Mouse (Mus musculus): Measurements from ENCODE around the gene Ifitm5. TPM values are rescaled to one million over a fixed set of nuclear protein-coding genes. Genes with fewer than 3 reads are reported as not detected.
A peak's percentile ranks its signal among the peaks of the same experiment; 100 is the strongest.

Gene Ifitm5
- polyA plus RNA-seq, 1 experiment: 1.8 TPM

DNA sequence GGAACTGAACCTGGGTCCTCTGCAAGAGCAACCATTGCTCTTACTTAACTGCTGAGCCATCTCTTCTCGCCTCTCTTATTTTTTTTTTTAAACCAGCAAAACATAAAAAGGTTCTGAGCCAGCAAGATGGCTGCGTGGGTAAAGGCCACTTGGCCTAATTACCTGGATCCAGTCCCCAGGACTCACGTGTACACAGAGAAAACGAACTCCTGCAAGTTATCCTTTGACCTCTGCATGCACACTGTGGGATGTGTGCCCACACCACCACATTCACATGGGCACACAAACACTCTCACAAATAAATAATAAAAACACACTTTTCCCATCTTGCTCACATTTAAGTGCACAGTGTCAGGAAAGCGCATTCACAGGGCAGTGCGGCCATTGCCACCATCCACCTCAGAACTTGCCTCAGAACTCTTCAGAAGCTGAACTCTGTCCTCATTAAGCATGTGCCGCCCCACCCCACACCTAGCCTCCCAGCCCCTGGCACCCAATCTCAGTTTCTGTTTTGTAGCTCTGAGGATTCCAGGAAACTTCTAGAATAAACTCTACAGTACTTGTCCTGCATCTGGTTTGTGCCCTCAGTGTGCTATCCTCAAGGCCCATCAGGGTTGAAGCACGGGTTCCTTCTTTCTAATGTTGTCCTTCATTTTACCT, 35.9 kb downstream of the Ifitm5 start:
- no peaks in the 10 kb centered on the region for H3K27me3 ChIP-seq (ENCODE audit: control insufficient read depth, insufficient read depth, low read length, poor library complexity, severe bottlenecking)
- no peak for TF ChIP-seq CTCF (IDR thresholded peaks at IDR 0.05; ENCODE audit: low read depth, low read length)
- no peak for TF ChIP-seq EP300 (IDR thresholded peaks at IDR 0.05; ENCODE audit: insufficient read depth, low read depth, low read length)
- TF ChIP-seq POLR2A (IDR thresholded peaks at IDR 0.05; ENCODE audit: insufficient read depth, low read length): no peak
- H3K27ac ChIP-seq (ENCODE audit: insufficient read depth, low read length): no peak overlapping the region
- H3K4me1 ChIP-seq (ENCODE audit: control insufficient read depth, insufficient read depth, low read length): peaks cover 3% of the 10 kb centered on the region
- H3K36me3 ChIP-seq (ENCODE audit: control insufficient read depth, insufficient read depth, low read length, poor library complexity, severe bottlenecking): no peaks in the 10 kb centered on the region
- no peak overlapping the region for H3K9ac ChIP-seq (ENCODE audit: low read depth, poor library complexity, severe bottlenecking)
- no peak overlapping the region for H3K4me3 ChIP-seq (ENCODE audit: low read depth, low read length)
- H3K9me3 ChIP-seq (replicated peaks; ENCODE audit: control insufficient read depth, insufficient read depth, low read length, poor library complexity, severe bottlenecking): no peaks in the 10 kb centered on the region

DNA sequence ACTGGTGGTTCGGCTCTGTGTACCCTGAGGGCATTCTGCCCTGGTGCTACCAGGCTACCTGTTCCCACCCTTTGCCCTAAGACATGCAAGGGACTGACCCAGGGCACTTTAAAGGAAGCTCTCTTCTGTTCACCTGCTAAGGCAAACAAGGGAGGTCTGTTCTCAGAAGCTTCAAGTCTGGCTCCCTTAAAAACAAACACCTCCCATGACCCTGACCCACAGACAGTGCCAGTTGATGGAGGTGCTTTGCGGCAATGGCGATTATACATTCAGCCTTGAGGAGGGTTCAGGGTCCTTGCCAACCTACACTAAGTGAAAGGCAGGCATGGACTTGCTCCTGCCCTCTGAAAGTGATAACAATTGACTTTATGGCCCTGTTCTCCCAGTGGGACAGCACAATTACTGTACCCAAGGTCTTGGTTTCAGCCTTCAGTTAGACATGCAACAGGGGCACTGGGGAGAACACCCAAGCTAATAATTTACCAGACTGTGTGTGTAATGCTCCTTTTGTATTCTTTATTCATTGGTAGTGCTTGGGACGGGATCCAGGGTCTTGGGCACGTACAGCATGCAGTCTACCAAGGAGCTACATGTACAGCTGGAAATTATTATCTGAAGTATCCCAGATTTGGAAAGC, 37.1 kb downstream of the Ifitm5 start:
- Histone ChIP-seq H3K27me3 (ENCODE audit: control insufficient read depth, insufficient read depth, low read length, poor library complexity, severe bottlenecking) (no peaks in the 10 kb centered on the region), H3K27ac (ENCODE audit: insufficient read depth, low read length) (no peak overlapping the region), H3K4me1 (ENCODE audit: control insufficient read depth, insufficient read depth, low read length) (peaks cover 3% of the 10 kb centered on the region), H3K36me3 (ENCODE audit: control insufficient read depth, insufficient read depth, low read length, poor library complexity, severe bottlenecking) (no peaks in the 10 kb centered on the region), H3K9ac (ENCODE audit: low read depth, poor library complexity, severe bottlenecking) (no peak overlapping the region), H3K4me3 (ENCODE audit: low read depth, low read length) (no peak overlapping the region), H3K9me3 (replicated peaks; ENCODE audit: control insufficient read depth, insufficient read depth, low read length, poor library complexity, severe bottlenecking) (no peaks in the 10 kb centered on the region)
- TF ChIP-seq CTCF (IDR thresholded peaks at IDR 0.05; ENCODE audit: low read depth, low read length) (no peak), EP300 (IDR thresholded peaks at IDR 0.05; ENCODE audit: insufficient read depth, low read depth, low read length) (no peak), POLR2A (IDR thresholded peaks at IDR 0.05; ENCODE audit: insufficient read depth, low read length) (no peak)

DNA sequence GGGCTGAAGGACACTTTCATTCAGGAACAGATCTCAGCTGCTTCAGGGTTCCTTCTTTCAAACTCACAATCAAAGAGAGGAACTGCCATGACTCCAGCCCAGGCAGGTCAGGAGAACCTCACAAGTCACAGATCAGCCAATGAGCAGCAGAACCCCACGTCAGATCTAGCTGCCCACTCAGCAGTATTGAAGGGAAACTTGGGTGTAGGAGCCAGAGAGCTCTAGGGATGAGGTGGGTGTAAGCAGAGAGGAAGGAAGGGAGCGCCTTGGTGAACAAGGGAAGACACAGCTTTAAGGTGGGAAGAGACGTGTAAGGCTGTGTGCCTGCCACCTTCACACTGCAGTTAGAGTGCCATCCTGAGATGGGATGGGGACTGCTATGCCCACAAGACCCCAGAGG, 37.8 kb downstream of the Ifitm5 start:
- Histone ChIP-seq H3K4me3 (ENCODE audit: low read depth, low read length) (no peak overlapping the region), H3K36me3 (ENCODE audit: control insufficient read depth, insufficient read depth, low read length, poor library complexity, severe bottlenecking) (no peaks in the 10 kb centered on the region), H3K4me1 (ENCODE audit: control insufficient read depth, insufficient read depth, low read length) (peaks cover 3% of the 10 kb centered on the region), H3K9ac (ENCODE audit: low read depth, poor library complexity, severe bottlenecking) (no peak overlapping the region), H3K27ac (ENCODE audit: insufficient read depth, low read length) (no peak overlapping the region), H3K27me3 (ENCODE audit: control insufficient read depth, insufficient read depth, low read length, poor library complexity, severe bottlenecking) (no peaks in the 10 kb centered on the region), H3K9me3 (replicated peaks; ENCODE audit: control insufficient read depth, insufficient read depth, low read length, poor library complexity, severe bottlenecking) (no peaks in the 10 kb centered on the region)
- TF ChIP-seq EP300 (IDR thresholded peaks at IDR 0.05; ENCODE audit: insufficient read depth, low read depth, low read length) (no peak), POLR2A (IDR thresholded peaks at IDR 0.05; ENCODE audit: insufficient read depth, low read length) (no peak), CTCF (IDR thresholded peaks at IDR 0.05; ENCODE audit: low read depth, low read length) (no peak)

DNA sequence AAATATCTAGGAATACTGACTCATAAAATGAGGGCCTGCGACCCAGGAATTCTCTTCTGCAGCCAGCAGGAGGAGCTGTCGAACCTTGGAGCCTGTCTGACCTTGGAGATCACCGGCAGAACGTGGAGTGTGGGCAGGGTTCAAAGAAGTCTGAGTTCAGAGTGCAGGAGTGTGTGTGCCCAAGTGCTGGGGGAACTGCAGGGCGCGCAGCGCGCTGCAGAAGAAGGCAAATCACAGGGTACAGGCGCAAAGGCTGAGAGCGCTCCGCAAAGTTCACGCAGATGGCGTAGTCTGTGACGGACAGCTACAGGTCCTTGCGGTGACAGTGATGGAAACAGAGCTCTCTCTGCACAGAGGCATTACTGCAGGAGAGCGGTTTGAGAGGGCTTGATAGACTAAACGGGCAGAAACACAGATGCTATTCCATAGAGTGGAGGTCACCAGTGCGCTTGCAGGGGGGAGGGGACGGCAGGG, 41.4 kb downstream of the Ifitm5 start:
- peak; percentile 67; the same call in 1 of the 2 replicates for TF ChIP-seq EP300 (IDR thresholded peaks at IDR 0.05; ENCODE audit: insufficient read depth, low read depth, low read length)
- TF ChIP-seq POLR2A (IDR thresholded peaks at IDR 0.05; ENCODE audit: insufficient read depth, low read length): no peak
- TF ChIP-seq CTCF (IDR thresholded peaks at IDR 0.05; ENCODE audit: low read depth, low read length): peak; percentile 84
- no peak overlapping the region for H3K9ac ChIP-seq (ENCODE audit: low read depth, poor library complexity, severe bottlenecking)
- H3K27ac ChIP-seq (ENCODE audit: insufficient read depth, low read length): no peak overlapping the region
- no peaks in the 10 kb centered on the region for H3K9me3 ChIP-seq (replicated peaks; ENCODE audit: control insufficient read depth, insufficient read depth, low read length, poor library complexity, severe bottlenecking)
- H3K36me3 ChIP-seq (ENCODE audit: control insufficient read depth, insufficient read depth, low read length, poor library complexity, severe bottlenecking): no peaks in the 10 kb centered on the region
- no peaks in the 10 kb centered on the region for H3K27me3 ChIP-seq (ENCODE audit: control insufficient read depth, insufficient read depth, low read length, poor library complexity, severe bottlenecking)
- peak overlapping the region; percentile 34 for H3K4me3 ChIP-seq (ENCODE audit: low read depth, low read length)
- H3K4me1 ChIP-seq (ENCODE audit: control insufficient read depth, insufficient read depth, low read length): peaks cover 3% of the 10 kb centered on the region

DNA sequence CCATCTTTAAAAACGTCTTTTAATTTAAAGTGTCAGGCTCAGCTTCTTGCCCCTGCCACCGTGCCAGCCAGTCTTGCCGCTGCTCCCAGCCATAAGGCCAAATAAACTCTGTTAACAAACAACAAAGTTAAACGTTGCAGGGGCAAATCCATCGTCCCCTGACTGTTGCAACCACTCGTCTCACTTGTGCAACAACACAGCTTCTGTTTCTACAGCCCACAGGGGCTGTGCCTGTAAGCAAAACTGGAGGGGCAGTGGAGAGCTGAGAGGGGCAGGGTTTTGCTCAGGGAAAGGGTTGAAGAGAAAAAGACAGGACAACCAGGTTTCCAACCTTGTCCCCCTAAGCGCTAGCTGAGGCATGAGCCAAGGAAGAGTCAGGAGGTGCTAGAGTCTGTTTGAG, 41.9 kb downstream of the Ifitm5 start:
- Histone ChIP-seq H3K27me3 (ENCODE audit: control insufficient read depth, insufficient read depth, low read length, poor library complexity, severe bottlenecking) (no peaks in the 10 kb centered on the region), H3K4me1 (ENCODE audit: control insufficient read depth, insufficient read depth, low read length) (peaks cover 3% of the 10 kb centered on the region), H3K36me3 (ENCODE audit: control insufficient read depth, insufficient read depth, low read length, poor library complexity, severe bottlenecking) (no peaks in the 10 kb centered on the region), H3K9me3 (replicated peaks; ENCODE audit: control insufficient read depth, insufficient read depth, low read length, poor library complexity, severe bottlenecking) (no peaks in the 10 kb centered on the region), H3K4me3 (ENCODE audit: low read depth, low read length) (no peak overlapping the region), H3K27ac (ENCODE audit: insufficient read depth, low read length) (no peak overlapping the region), H3K9ac (ENCODE audit: low read depth, poor library complexity, severe bottlenecking) (no peak overlapping the region)
- no peak for TF ChIP-seq EP300 (IDR thresholded peaks at IDR 0.05; ENCODE audit: insufficient read depth, low read depth, low read length)
- no peak for TF ChIP-seq CTCF (IDR thresholded peaks at IDR 0.05; ENCODE audit: low read depth, low read length)
- no peak for TF ChIP-seq POLR2A (IDR thresholded peaks at IDR 0.05; ENCODE audit: insufficient read depth, low read length)

DNA sequence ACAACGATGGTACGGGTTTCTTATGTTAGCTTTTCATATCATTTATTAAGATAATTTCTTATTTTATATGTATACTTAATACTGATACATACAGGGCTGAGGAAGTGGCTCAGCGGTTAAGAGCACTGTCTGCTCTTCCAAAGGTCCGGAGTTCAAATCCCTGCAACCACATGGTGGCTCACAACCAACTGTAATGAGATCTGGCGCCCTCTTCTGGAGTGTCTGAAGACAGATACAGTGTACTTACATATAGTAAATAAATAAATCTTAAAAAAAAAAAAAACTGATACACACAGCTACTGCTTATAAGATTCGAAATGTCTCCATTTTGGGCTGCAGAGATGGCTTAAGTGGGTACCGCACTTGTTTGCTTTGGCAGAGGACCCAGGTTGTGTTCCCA, 42.4 kb downstream of the Ifitm5 start:
- Histone ChIP-seq H3K9ac (ENCODE audit: low read depth, poor library complexity, severe bottlenecking) (no peak overlapping the region), H3K4me1 (ENCODE audit: control insufficient read depth, insufficient read depth, low read length) (peaks cover 3% of the 10 kb centered on the region), H3K27ac (ENCODE audit: insufficient read depth, low read length) (no peak overlapping the region), H3K9me3 (replicated peaks; ENCODE audit: control insufficient read depth, insufficient read depth, low read length, poor library complexity, severe bottlenecking) (no peaks in the 10 kb centered on the region), H3K4me3 (ENCODE audit: low read depth, low read length) (no peak overlapping the region), H3K27me3 (ENCODE audit: control insufficient read depth, insufficient read depth, low read length, poor library complexity, severe bottlenecking) (no peaks in the 10 kb centered on the region), H3K36me3 (ENCODE audit: control insufficient read depth, insufficient read depth, low read length, poor library complexity, severe bottlenecking) (no peaks in the 10 kb centered on the region)
- TF ChIP-seq EP300 (IDR thresholded peaks at IDR 0.05; ENCODE audit: insufficient read depth, low read depth, low read length) (no peak), CTCF (IDR thresholded peaks at IDR 0.05; ENCODE audit: low read depth, low read length) (peak; percentile 21)

All from ES-Bruce4 (cell line).